Mouse (Mus musculus): ENCODE measurements around the gene Olfr1393.

The Olfr1393 gene

GRCm38 (mm10) chr11:49278222-49278621 lies at the start of gene Olfr1393:
Olfr1393 (plus strand) TSS chr11:49278304.
- no peak for DNase-seq (ENCODE audit: low read depth)

- DNase-seq (ENCODE audit: low read depth) = no peak
Measured at GRCm38 (mm10) chr11:49232781-49233180, 45.3 kb upstream of the Olfr1393 start.

GRCm38 (mm10) chr11:49235459-49236207 lies 42.5 kb upstream of the Olfr1393 start:
- DNase-seq (ENCODE audit: low read depth) = peak; percentile 52

DNA sequence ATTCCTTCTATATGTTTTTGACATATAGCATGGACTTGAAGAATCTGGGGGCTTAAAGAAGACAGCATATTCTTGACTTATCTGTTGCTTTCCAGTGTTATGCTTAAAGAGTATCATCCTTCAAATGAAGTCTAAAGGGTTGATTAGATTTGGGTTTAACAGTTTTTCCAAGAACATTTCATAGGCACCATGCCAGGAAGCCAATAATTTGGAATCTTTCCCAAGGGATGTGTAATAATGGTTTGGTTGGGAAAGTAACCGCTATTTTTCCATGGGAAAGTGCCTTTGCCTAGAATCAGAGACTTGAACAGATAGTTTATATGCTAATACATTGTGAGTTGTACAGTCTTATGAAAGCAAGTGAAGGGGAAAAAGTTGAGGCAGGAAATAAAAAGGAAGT lies 41.2 kb upstream of the Olfr1393 start:
- DNase-seq (ENCODE audit: low read depth) = no peak

DNA sequence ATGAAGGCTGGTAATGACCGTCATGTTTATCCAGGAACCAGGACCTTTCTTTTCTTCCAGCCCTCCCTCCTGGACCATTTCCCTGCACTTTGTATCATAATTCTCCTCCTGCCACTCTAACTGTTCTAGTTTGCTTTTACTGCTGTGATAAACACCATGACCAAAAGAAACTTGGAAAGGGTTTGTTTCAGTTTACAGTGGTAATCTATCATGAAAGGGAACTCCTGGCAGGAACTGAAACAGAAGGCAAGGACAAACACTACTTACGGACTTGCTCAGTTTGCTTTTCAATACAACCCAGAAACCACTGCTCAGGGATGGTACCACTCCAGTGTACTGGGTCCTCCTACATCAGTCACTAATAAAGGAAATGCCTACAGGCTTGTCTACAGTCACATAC lies 40.6 kb upstream of the Olfr1393 start:
- no peak for DNase-seq (ENCODE audit: low read depth)

DNA sequence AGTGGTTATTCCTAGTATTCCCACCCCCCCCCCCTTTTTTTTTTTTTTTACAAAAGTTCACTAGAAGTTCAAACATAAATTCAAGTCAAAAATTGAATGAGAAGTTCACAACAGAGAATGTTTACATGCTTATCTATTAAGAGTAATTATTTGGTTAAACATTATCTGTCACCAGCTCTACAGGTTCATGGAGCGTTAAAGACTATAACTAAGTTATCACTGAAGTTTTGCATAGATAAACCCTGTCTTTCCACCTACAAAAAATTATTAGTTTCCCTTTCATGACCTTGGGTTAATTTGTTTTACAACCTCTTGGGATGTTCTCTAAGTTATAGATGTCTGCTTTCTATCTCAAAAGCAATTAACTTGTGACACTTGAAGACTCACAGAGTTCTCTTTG lies 37.8 kb upstream of the Olfr1393 start:
- no peak for DNase-seq (ENCODE audit: low read depth)

GRCm38 (mm10) chr11:49240874-49241273 lies 37.2 kb upstream of the Olfr1393 start:
- DNase-seq (ENCODE audit: low read depth) = no peak

GRCm38 (mm10) chr11:49241471-49241870 lies 36.6 kb upstream of the Olfr1393 start:
- DNase-seq (ENCODE audit: low read depth) = no peak

- peak; percentile 42 for DNase-seq (ENCODE audit: low read depth)
Measured at GRCm38 (mm10) chr11:49242944-49243626, 35.0 kb upstream of the Olfr1393 start.

DNA sequence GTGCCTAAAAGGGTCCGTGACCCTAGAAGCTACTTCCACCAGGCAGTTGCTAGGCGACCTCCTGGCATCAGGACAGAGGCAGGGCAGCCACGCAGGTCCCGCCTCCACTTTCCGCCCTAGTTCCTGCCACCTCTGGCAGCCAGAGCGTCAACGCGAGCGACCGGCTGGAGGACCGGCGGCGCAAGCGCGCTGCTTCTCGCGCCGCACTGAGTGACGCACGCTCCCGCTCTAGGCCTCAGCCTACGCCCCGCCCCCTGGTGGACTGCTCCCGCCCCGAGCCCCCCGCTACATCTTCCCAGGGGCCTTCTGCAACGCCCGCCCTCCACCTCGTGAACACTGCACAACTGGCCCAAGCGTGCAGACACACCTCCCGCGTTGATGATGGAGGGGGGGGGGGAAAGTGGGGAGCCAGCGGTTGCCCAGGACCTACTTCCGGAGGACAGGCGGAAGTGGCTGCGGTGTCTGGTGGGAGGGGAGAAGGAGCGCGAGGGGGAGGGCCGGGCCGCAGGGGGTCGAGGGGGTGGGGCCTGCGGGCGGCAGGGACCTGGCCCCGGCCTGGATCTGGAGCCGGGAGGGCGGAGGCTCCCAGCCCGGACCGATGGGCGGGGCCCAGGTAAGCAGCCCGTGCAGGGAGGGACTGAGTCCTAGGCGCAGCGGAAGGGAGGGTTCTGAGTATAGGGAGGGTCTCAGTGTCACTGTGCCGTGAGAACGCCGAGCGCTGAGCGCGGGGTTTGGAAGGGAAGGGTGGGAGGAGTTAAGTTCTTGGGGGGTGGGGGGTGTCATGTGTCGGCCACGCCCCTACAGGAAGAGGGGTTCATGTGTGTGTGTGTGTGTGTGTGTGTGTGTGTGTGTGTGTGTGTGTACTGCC lies 34.1 kb upstream of the Olfr1393 start, which contains the start of gene Mgat1:
TSS of gene Mgat1 (plus strand) at position 465 of the 868 bp plus-strand sequence.
- DNase-seq (ENCODE audit: low read depth) = peak; percentile 97

- DNase-seq (ENCODE audit: low read depth) = no peak
Measured at GRCm38 (mm10) chr11:49244595-49244930, 33.5 kb upstream of the Olfr1393 start.

GRCm38 (mm10) chr11:49245176-49245575 lies 32.9 kb upstream of the Olfr1393 start:
- no peak for DNase-seq (ENCODE audit: low read depth)

DNA sequence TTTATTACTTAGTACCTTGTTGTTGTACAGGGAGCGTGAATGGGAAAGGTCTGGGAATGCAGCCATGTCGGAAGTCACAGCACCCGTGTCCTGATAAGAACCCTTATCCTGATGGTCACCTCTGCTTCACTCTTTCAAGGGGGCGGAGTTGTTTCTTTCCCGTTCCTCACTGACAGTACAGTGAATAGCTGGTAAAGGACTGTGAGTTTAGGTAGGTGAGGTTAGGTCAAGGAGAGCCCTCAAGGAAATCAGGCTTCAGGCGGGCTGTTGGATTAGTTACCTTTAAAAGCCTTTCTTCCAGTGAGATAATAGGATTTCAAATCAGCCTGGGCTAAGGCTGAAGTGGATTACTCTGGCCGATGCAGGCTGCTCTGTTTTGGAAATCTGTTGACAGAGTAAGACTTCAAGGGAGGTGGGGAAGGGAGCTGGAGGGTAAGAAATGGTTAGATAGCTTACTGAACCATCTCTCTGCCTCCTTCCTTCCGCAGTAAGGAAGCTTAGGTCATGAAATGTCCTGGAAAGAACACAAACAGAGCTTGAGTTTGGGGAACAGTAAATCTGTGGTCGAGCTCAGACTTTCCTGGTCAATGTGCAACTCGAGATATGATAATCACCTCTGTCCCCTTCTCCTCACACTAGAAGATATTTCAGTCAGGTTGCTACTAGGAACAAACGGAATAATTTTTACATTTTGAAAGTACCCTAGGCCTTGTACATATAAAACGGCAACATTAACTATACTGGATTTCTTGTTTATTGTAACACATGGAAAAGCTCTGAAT lies 32.3 kb upstream of the Olfr1393 start:
- DNase-seq (ENCODE audit: low read depth) = no peak

DNA sequence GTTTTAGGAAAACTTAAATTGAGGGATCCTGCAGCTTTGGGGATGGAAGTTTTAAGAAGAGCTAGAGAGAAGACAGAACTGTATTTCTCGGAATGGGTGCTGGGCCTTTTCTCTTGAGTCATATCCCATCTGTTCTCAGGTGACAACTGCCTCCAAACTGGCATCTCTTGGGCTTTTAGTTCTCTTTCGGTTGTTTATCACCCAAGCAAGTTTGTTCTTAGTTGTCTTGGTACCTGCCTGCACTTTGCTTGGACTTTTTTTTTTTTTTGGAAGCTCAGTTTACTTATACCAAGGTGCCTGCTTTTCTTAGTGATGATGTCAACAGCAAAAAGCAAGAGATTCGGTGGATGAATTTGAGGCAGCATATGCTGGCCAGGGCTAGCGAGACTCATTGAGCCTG lies 31.6 kb upstream of the Olfr1393 start:
- DNase-seq (ENCODE audit: low read depth) = no peak

DNA sequence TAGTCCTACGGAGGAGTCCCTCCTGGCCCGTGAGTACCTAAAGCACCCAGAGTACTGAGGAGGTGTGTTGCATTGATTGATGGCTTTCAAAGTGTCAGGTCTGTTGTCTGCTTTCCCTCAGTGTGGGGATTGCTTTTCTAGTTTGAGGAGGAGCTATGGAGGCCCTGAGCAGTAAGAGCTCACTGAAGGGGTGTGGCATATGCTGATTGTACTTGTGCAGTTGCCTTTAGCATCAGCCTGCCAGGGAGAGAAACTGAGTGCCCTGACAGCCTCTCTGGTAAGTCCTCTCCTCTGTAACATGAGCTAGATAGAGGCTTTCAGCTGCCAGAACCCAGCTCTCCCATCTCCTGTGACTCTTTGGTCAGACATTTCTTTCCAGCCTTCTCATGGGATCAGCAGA lies 30.8 kb upstream of the Olfr1393 start:
- DNase-seq (ENCODE audit: low read depth) = no peak

DNA sequence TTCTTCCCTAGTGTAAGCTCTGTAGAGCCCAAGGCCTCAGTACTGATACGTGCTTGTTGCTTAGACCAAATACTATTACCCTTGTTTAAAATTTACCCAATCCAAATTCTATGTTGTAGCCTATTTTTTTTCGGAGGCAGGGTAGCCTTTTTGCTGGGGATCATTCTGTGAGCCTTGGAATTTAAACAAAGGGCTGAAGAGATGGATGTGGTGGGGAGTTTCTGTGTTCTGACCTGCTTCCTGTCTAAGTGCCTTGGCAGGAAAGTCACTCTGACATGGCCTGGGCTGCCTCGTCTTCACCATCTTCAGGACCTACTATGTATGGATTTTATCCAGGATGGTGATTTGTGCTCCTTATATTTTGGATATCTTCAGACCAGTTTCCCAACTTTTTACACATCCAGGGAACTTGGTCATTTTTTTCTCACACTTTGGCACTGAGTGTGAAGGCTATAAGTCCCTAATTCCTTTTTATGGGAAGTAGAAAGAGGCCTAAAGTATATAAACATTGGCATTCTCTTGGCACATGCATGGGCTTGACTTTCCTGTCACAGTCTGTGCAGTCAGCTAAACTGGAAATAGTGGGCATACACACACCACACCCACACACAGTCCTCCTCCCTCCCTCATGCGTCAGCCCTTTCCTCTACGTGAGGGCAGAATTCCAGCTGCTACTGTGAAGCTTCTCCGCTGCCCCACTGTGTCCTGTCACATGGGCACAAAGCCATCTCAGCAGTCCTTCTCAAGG lies 29.7 kb upstream of the Olfr1393 start:
- no peak for DNase-seq (ENCODE audit: low read depth)

DNA sequence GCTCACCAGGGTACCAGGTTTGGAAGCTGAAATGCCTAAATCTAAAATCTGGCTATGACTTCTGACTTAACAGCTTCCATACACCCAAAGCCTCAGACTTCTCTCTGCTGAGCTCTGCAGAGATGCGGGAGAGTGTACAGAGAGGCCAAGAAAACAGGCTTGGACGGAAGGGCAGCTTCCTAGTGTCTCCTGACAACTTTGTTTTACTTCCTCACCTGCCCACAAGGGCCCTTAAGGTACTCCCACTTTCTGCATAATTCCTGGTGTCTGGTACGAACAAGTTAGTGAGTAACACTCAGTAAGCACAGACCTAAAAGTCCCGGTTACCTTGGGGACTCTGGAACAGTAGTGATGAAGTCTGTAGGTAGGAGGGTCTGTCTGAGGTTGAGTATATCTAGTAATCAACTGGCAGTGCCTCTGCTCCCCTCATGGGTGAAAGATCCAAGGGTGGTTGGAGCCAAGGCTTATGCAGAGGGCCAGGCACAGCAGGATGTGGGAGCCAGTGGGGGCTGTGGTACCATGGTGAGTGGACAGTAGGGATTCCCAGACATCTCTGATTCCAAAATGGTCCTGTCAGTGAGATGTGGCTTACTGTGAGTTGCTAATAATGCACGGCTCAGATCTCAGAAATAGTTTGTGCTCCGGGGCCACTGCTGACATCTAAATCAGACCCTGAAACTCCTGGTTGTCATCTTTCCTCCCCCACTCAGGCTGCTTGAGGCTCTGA lies 29.0 kb upstream of the Olfr1393 start:
- no peak for DNase-seq (ENCODE audit: low read depth)

- no peak for DNase-seq (ENCODE audit: low read depth)
Measured at GRCm38 (mm10) chr11:49249811-49250421, 28.2 kb upstream of the Olfr1393 start.

DNA sequence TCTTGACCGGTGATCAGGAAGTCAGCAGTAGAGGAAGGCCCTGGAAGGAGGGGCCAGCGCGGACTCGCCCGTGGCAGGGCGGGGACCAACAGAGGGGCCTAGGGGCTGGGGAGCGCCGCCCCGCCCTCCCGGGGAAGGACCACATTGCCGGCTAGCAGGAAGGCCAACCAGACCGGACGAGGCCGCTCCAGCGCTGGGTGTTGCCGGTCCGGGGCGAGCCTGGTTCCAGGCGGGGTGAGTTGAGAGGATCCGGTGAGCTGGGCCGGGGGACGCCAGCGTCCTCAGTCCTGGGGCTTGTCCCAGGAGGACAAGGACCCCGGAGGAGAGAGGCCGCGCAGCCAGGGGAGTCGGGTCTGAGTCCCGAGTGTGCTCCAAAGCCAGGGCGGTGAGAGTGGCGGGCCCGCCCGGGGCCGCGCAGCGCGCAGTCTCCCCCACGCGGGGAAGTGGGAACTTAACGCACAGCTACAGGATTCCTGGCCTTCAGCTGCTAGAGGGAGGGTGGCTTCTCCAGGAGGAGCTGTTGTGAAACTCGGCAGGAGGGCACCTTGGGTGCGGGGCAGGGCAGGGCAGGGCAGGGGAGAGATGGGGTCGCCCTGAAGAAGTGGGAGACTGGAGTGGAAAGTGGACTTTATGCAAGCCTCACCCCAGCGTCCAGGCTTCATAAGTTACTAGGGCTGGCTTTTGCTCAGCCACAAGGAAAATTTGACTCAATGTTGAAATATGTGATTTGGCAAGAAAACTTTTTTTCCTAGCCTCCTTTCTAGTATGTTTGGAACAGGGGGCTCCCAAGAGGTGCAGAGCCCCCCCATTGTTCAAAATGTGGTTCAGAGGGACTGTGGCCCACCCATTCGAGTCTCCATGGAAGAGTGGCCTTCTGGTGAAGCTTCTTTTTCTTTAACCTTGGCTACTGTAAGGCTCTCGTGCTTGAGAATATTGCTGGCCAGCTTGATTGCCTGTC lies 27.4 kb upstream of the Olfr1393 start:
- peak; percentile 70 for DNase-seq (ENCODE audit: low read depth)
